Mouse (Mus musculus) heart, adult 8-10 months (tissue): Measurements from ENCODE around the gene Wdr89. TPM values are rescaled to one million over a fixed set of nuclear protein-coding genes. Genes with fewer than 3 reads are reported as not detected.

Experiments
- DNase-seq: peaks from one replicate; pipeline ENCODE4 v3.0.0; 2022; ENCODE audit warnings: low spot score
- total RNA-seq, 4 experiments: library from RNA; stranded (reverse); gene quantifications; 2 replicates each; pipeline ENCODE4 v1.2.4; 2022

Wdr89 gene
- total RNA-seq, 4 experiments from 2014 or later, result 2.3 to 3.5 (median 2.4) TPM

GRCm38 (mm10) chr12:75615556-75615955 is 53.8 kb downstream of the Wdr89 start:
- no peak for DNase-seq

GRCm38 (mm10) chr12:75612711-75613110 is 56.6 kb downstream of the Wdr89 start:
- DNase-seq, result no peak

- no peak for DNase-seq
These were observed 69.8 kb downstream of the Wdr89 start for GRCm38 (mm10) chr12:75599490-75599889.

- DNase-seq, result no peak
These were observed 70.3 kb downstream of the Wdr89 start for GRCm38 (mm10) chr12:75598988-75599387.

GRCm38 (mm10) chr12:75597707-75598106 is 71.6 kb downstream of the Wdr89 start:
- DNase-seq, result no peak

GRCm38 (mm10) chr12:75596154-75597002 is 73.0 kb downstream of the Wdr89 start, which contains the start of gene Ppp2r5e:
TSS of gene Ppp2r5e (minus strand) at chr12:75596245.
- DNase-seq, result peak; percentile 98

GRCm38 (mm10) chr12:75595291-75596153 is 73.8 kb downstream of the Wdr89 start:
- peak; percentile 29 for DNase-seq

- DNase-seq, result no peak
These were observed 74.9 kb downstream of the Wdr89 start for GRCm38 (mm10) chr12:75594404-75594803.

- no peak for DNase-seq
These were observed 75.5 kb downstream of the Wdr89 start for GRCm38 (mm10) chr12:75593817-75594216.

- no peak for DNase-seq
These were observed 81.8 kb downstream of the Wdr89 start for GRCm38 (mm10) chr12:75587501-75587900.

GRCm38 (mm10) chr12:75583776-75584175 is 85.6 kb downstream of the Wdr89 start:
- DNase-seq, result no peak

Other genes with a start within 250 kb of the Wdr89 start
- 10 to 100 TPM; 28.5 to 32.0 (median 31.3) TPM for gene Ppp2r5e, start 73.3 kb downstream of the Wdr89 start, total RNA-seq
- gene Sgpp1, start 66.2 kb upstream of the Wdr89 start, total RNA-seq, result 10 to 100 TPM; 19.8 to 22.4 (median 21.7) TPM
- 10 to 100 TPM; 32.6 to 39.6 (median 36.4) TPM for gene Syne2, start 148.6 kb upstream of the Wdr89 start, total RNA-seq